Comparison of ENCODE assay signal across 8 mouse cellular contexts in genomic region chr3:65929821-65930633, GRCm38 (mm10). TPM values are rescaled to one million over a fixed set of nuclear protein-coding genes. Genes with fewer than 3 reads are reported as not detected.
DNase-seq lines count a peak whose midpoint lies in the region; ATAC-seq and TF ChIP-seq lines count a peak whose summit lies in the region.

No protein-coding gene starts in this region.

- peak overlapping the region; percentile 86 for H3K27ac ChIP-seq in heart, embryonic 10.5 days
- no peak overlapping the region for H3K27ac ChIP-seq in kidney, embryonic 14.5 days (ENCODE audit: low read depth, low read length)
- H3K27ac ChIP-seq in midbrain, postnatal 0 days (ENCODE audit: low read depth, low read length) = no peak overlapping the region
- no peak overlapping the region for H3K27ac ChIP-seq in stomach, embryonic 15.5 days

- H3K36me3 ChIP-seq in heart, embryonic 10.5 days = no peaks in the 10 kb centered on the region
- H3K36me3 ChIP-seq in kidney, embryonic 14.5 days (ENCODE audit: control insufficient read depth, insufficient read depth, low read length) = no peaks in the 10 kb centered on the region
- H3K36me3 ChIP-seq in midbrain, postnatal 0 days (ENCODE audit: insufficient read depth, low read length) = no peaks in the 10 kb centered on the region
- H3K36me3 ChIP-seq in stomach, embryonic 15.5 days = no peaks in the 10 kb centered on the region

- no peaks in the 10 kb centered on the region for H3K27me3 ChIP-seq in heart, embryonic 10.5 days (ENCODE audit: insufficient read depth, poor library complexity, severe bottlenecking)
- no peaks in the 10 kb centered on the region for H3K27me3 ChIP-seq in kidney, embryonic 14.5 days (ENCODE audit: control insufficient read depth, insufficient read depth, low read length)
- H3K27me3 ChIP-seq in midbrain, postnatal 0 days (ENCODE audit: insufficient read depth, low read length) = no peaks in the 10 kb centered on the region; the same call in 1 of the 2 replicates
- H3K27me3 ChIP-seq in stomach, embryonic 15.5 days (replicated peaks) = no peaks in the 10 kb centered on the region

- H3K4me2 ChIP-seq in kidney, embryonic 14.5 days (replicated peaks; ENCODE audit: low read depth, low read length) = peak overlapping the region; percentile 33
- H3K4me2 ChIP-seq in midbrain, postnatal 0 days (ENCODE audit: low read depth, low read length, poor library complexity, severe bottlenecking) = peak overlapping the region; percentile 35
- H3K4me2 ChIP-seq in stomach, embryonic 15.5 days = peak overlapping the region; percentile 49

- DNase-seq in 416B (ENCODE audit: low read depth) (peak; percentile 87), adipocyte (ENCODE audit: low spot score) (peak; percentile 90), liver (peak; percentile 69)
- peak; percentile 69 for DNase-seq in embryo, embryonic 11.5 days (ENCODE audit: low read depth, low spot score)
- no peak for DNase-seq in heart, embryonic 10.5 days (ENCODE audit: low spot score)
- DNase-seq in midbrain, postnatal 0 days (ENCODE audit: low spot score) = peak; percentile 83

- H3K9me3 ChIP-seq in heart, embryonic 10.5 days = no peaks in the 10 kb centered on the region
- H3K9me3 ChIP-seq in kidney, embryonic 14.5 days (ENCODE audit: control insufficient read depth, low read length) = no peaks in the 10 kb centered on the region
- H3K9me3 ChIP-seq in midbrain, postnatal 0 days (ENCODE audit: low read length) = no peaks in the 10 kb centered on the region
- no peaks in the 10 kb centered on the region for H3K9me3 ChIP-seq in stomach, embryonic 15.5 days

- H3K9ac ChIP-seq in kidney, embryonic 14.5 days (ENCODE audit: low read depth, low read length) = peak overlapping the region; percentile 2; the same call in 1 of the 2 replicates
- H3K9ac ChIP-seq in midbrain, postnatal 0 days (replicated peaks; ENCODE audit: low read length, poor library complexity, severe bottlenecking) = no peak overlapping the region
- no peak overlapping the region for H3K9ac ChIP-seq in stomach, embryonic 15.5 days

- peak; percentile 61 for ATAC-seq in kidney, embryonic 14.5 days (ENCODE audit: low FRiP score, low TSS enrichment)
- peak; percentile 63; the same call in 1 of the 2 replicates for ATAC-seq in midbrain, postnatal 0 days (ENCODE audit: low FRiP score)
- ATAC-seq in stomach, embryonic 15.5 days (ENCODE audit: insufficient read depth, low FRiP score, low read depth) = 0 out of 2 replicates have a peak, but pooled peaks have one; percentile 54

- WGBS in heart, embryonic 10.5 days = 23% methylated on average over 20 of the region's 20 CpGs
- WGBS in kidney, embryonic 14.5 days = 27% methylated on average over 20 of the region's 20 CpGs
- WGBS in midbrain, postnatal 0 days = 16% methylated on average over 20 of the region's 20 CpGs
- WGBS in stomach, embryonic 15.5 days = 22% methylated on average over 20 of the region's 20 CpGs

- TF ChIP-seq CTCF in midbrain, postnatal 0 days (IDR thresholded peaks at IDR 0.05) = peak; percentile 82

- H3K4me3 ChIP-seq in heart, embryonic 10.5 days = peak overlapping the region; percentile 51
- H3K4me3 ChIP-seq in kidney, embryonic 14.5 days (ENCODE audit: low read length) = 0 out of 2 replicates have a peak overlapping the region, but pooled peaks have one; percentile 3
- no peak overlapping the region for H3K4me3 ChIP-seq in midbrain, postnatal 0 days (ENCODE audit: low read depth, low read length)
- H3K4me3 ChIP-seq in stomach, embryonic 15.5 days (replicated peaks) = peak overlapping the region; percentile 13; the same call in 1 of the 2 replicates

- peaks cover 23% of the 10 kb centered on the region for H3K4me1 ChIP-seq in heart, embryonic 10.5 days
- H3K4me1 ChIP-seq in kidney, embryonic 14.5 days (ENCODE audit: control insufficient read depth, insufficient read depth, low read length) = peaks cover 10% of the 10 kb centered on the region
- 0 out of 2 replicates have a peak, but pooled peaks cover 4% of the 10 kb centered on the region for H3K4me1 ChIP-seq in midbrain, postnatal 0 days (ENCODE audit: insufficient read depth, low read length)
- H3K4me1 ChIP-seq in stomach, embryonic 15.5 days = peaks cover 15% of the 10 kb centered on the region

RNA-seq across cellular contexts. Expression of gene Ccnl1, which starts 28.0 kb away (rescaled TPM):
- polyA plus RNA-seq in heart, embryonic 10.5 days (2016; fragmentation: Nextera tagmentation; extraction: Ambion mirVana) = 78.4 and 85.9 TPM in 2 replicates
- polyA plus RNA-seq in kidney, embryonic 14.5 days (2014; fragmentation: Nextera tagmentation; extraction: Ambion mirVana) = 88.7 and 136 TPM in 2 replicates
- 38.7 and 60.3 TPM in 2 replicates for total RNA-seq in midbrain, postnatal 0 days (2014; rRNA removed)
- polyA plus RNA-seq in midbrain, postnatal 0 days (2015; fragmentation: Nextera tagmentation; extraction: Ambion mirVana) = 52.2 and 58.4 TPM in 2 replicates
- polyA plus RNA-seq in stomach, embryonic 15.5 days (2015; fragmentation: Nextera tagmentation; extraction: Ambion mirVana) = 109 and 110 TPM in 2 replicates
